Mouse (Mus musculus): Measurements from ENCODE around the gene Fndc3b.

Gene Fndc3b

GRCm38 (mm10) chr3:27663221-27663620 lies 47.9 kb downstream of the Fndc3b start:
- no peak for DNase-seq

GRCm38 (mm10) chr3:27658198-27658763 lies 52.8 kb downstream of the Fndc3b start:
- DNase-seq = no peak

- DNase-seq = no peak
These were observed 54.2 kb downstream of the Fndc3b start for GRCm38 (mm10) chr3:27656764-27657390.

- DNase-seq = no peak
These were observed 55.4 kb downstream of the Fndc3b start for GRCm38 (mm10) chr3:27655673-27656072.

GRCm38 (mm10) chr3:27655042-27655441 lies 56.1 kb downstream of the Fndc3b start:
- no peak for DNase-seq

GRCm38 (mm10) chr3:27652451-27653011 lies 58.6 kb downstream of the Fndc3b start:
- DNase-seq = no peak

- DNase-seq = no peak
These were observed 59.4 kb downstream of the Fndc3b start for GRCm38 (mm10) chr3:27651731-27652130.

GRCm38 (mm10) chr3:27650083-27650482 lies 61.0 kb downstream of the Fndc3b start:
- no peak for DNase-seq

GRCm38 (mm10) chr3:27649316-27649715 lies 61.8 kb downstream of the Fndc3b start:
- no peak for DNase-seq

- no peak for DNase-seq
These were observed 68.7 kb downstream of the Fndc3b start for GRCm38 (mm10) chr3:27642381-27642780.

- DNase-seq = no peak
These were observed 71.4 kb downstream of the Fndc3b start for GRCm38 (mm10) chr3:27639701-27640100.

GRCm38 (mm10) chr3:27637046-27637661 lies 74.0 kb downstream of the Fndc3b start:
- no peak for DNase-seq

- no peak for DNase-seq
These were observed 75.3 kb downstream of the Fndc3b start for GRCm38 (mm10) chr3:27635776-27636175.

- DNase-seq = no peak
These were observed 78.2 kb downstream of the Fndc3b start for GRCm38 (mm10) chr3:27632880-27633279.

GRCm38 (mm10) chr3:27631112-27631511 lies 80.0 kb downstream of the Fndc3b start:
- no peak for DNase-seq

- no peak for DNase-seq
These were observed 81.4 kb downstream of the Fndc3b start for GRCm38 (mm10) chr3:27629716-27630115.

- no peak for DNase-seq
These were observed 84.8 kb downstream of the Fndc3b start for GRCm38 (mm10) chr3:27626301-27626700.

- DNase-seq = no peak
These were observed 85.5 kb downstream of the Fndc3b start for GRCm38 (mm10) chr3:27625592-27625985.

GRCm38 (mm10) chr3:27624974-27625591 lies 86.0 kb downstream of the Fndc3b start:
- DNase-seq = no peak

GRCm38 (mm10) chr3:27622451-27622850 lies 88.7 kb downstream of the Fndc3b start:
- DNase-seq = no peak

- DNase-seq = no peak
These were observed 89.9 kb downstream of the Fndc3b start for GRCm38 (mm10) chr3:27621176-27621575.

- no peak for DNase-seq
These were observed 93.4 kb downstream of the Fndc3b start for GRCm38 (mm10) chr3:27617733-27618132.

GRCm38 (mm10) chr3:27617237-27617499 lies 93.9 kb downstream of the Fndc3b start:
- no peak for DNase-seq
